In the genomic region with DNA sequence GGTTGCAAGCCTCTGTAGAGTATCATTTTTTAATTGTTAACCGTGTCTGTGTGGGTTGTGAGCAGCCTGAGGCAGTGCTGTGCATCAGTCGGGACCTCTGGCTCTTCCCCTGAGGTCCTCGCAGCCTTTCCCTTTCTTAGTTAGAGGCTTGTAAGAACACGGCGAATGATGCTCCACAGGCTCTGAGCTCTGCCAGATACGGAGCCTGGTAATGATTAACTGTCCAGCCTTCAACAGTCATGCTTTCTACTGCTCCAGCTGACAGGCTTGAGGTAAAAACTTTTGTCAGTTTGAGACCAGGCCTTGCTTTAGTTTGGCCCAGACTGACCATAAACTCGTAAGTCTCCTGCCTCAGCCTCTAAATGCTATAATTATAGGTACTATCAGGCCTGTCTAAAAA, we compare ENCODE assay signal across 20 mouse cellular contexts. TPM values are rescaled to one million over a fixed set of nuclear protein-coding genes. Genes with fewer than 3 reads are reported as not detected.
DNase-seq lines count a peak whose midpoint lies in the region; ATAC-seq and TF ChIP-seq lines count a peak whose summit lies in the region.
"Had no signal": no experiment of that assay in that cellular context is flagged by ENCODE, and none has a peak within 500 bp of the region (broad histone marks: within the 10 kb centered on the region; RNA-seq: fewer than 3 reads in every experiment).

No protein-coding gene starts in this region.

- no peaks in the 10 kb centered on the region for H3K9me3 ChIP-seq in embryonic facial prominence, embryonic 11.5 days (replicated peaks; ENCODE audit: control insufficient read depth, low read length)
- H3K9me3 ChIP-seq in embryonic facial prominence, embryonic 10.5 days, result no peaks in the 10 kb centered on the region
- H3K9me3 ChIP-seq: hindbrain, embryonic 10.5 days; limb, embryonic 13.5 days; stomach, embryonic 15.5 days had no signal

- ATAC-seq in embryonic facial prominence, embryonic 11.5 days (replicated peaks; ENCODE audit: insufficient number of reproducible peaks, low FRiP score, low TSS enrichment, low read depth), result no peak
- ATAC-seq: activated CD4-positive, CD25-positive, alpha-beta regulatory T cell, adult 4 months; forebrain, embryonic 16.5 days; inflammation-experienced regulatory T-cells, adult 6 months had no signal

- no peak for TF ChIP-seq POLR2A in kidney, adult 2 months (IDR thresholded peaks at IDR 0.05; ENCODE audit: low read depth, low read length)
- no peak for TF ChIP-seq POLR2A in lung, adult 2 months (IDR thresholded peaks at IDR 0.05; ENCODE audit: borderline replicate concordance, extremely low read depth, low read depth, low read length)
- TF ChIP-seq POLR2A in cerebellum, adult 2 months (IDR thresholded peaks at IDR 0.05; ENCODE audit: borderline replicate concordance, insufficient read depth, low read length), result no peak

- H3K27me3 ChIP-seq in embryonic facial prominence, embryonic 11.5 days (ENCODE audit: control insufficient read depth, insufficient read depth, low read length), result no peaks in the 10 kb centered on the region
- H3K27me3 ChIP-seq in embryonic facial prominence, embryonic 10.5 days (replicated peaks; ENCODE audit: low read depth, poor library complexity, severe bottlenecking), result no peaks in the 10 kb centered on the region
- H3K27me3 ChIP-seq in kidney, adult 2 months (replicated peaks; ENCODE audit: control insufficient read depth, insufficient read depth, low read length), result no peaks in the 10 kb centered on the region
- H3K27me3 ChIP-seq in cerebellum, adult 2 months (ENCODE audit: control insufficient read depth, insufficient read depth, low read length), result no peaks in the 10 kb centered on the region
- H3K27me3 ChIP-seq: CH12.LX; limb, embryonic 13.5 days; stomach, embryonic 15.5 days had no signal

- H3K4me1 ChIP-seq in embryonic facial prominence, embryonic 11.5 days (ENCODE audit: control insufficient read depth, insufficient read depth, low read length), result no peaks in the 10 kb centered on the region
- peaks cover 36% of the 10 kb centered on the region for H3K4me1 ChIP-seq in embryonic facial prominence, embryonic 10.5 days
- peaks cover 20% of the 10 kb centered on the region for H3K4me1 ChIP-seq in kidney, adult 2 months (ENCODE audit: control insufficient read depth, insufficient read depth, low read length)
- H3K4me1 ChIP-seq in lung, adult 2 months (ENCODE audit: control insufficient read depth, insufficient read depth, low read length), result peaks cover 10% of the 10 kb centered on the region
- peaks cover 5% of the 10 kb centered on the region for H3K4me1 ChIP-seq in cerebellum, adult 2 months (ENCODE audit: control insufficient read depth, insufficient read depth, low read length)

- DNase-seq in embryonic facial prominence, embryonic 11.5 days (ENCODE audit: low spot score), result peak; percentile 43
- DNase-seq in embryonic facial prominence, embryonic 10.5 days (ENCODE audit: low spot score), result no peak
- peak; percentile 91 for DNase-seq in kidney, adult 2 months
- DNase-seq in kidney, adult 18-20 months, result no peak
- DNase-seq in MN1 (ENCODE audit: low spot score), result peak; percentile 12
- peak; percentile 69 to 85 for DNase-seq in kidney, postnatal 36 days
- DNase-seq in lung, adult 2 months, result no peak
- no peak for DNase-seq in cerebellum, adult 2 months
- DNase-seq: cerebellum, postnatal 36 days; layer of hippocampus, adult 9-11 months; lung, postnatal 10 days; midbrain, embryonic 14.5 days had no signal

- no peak overlapping the region for H3K27ac ChIP-seq in embryonic facial prominence, embryonic 11.5 days (replicated peaks; ENCODE audit: low read depth, low read length)
- no peak overlapping the region for H3K27ac ChIP-seq in embryonic facial prominence, embryonic 10.5 days (replicated peaks)
- no peak overlapping the region for H3K27ac ChIP-seq in kidney, adult 2 months (ENCODE audit: insufficient read depth, low read depth, low read length)
- no peak overlapping the region for H3K27ac ChIP-seq in cerebellum, adult 2 months (ENCODE audit: insufficient read depth, low read length)
- H3K27ac ChIP-seq: hindbrain, embryonic 10.5 days; limb, embryonic 13.5 days; stomach, embryonic 15.5 days had no signal

- no peak overlapping the region for H3K9ac ChIP-seq in embryonic facial prominence, embryonic 11.5 days (replicated peaks; ENCODE audit: low read length)
- H3K9ac ChIP-seq: limb, embryonic 13.5 days; stomach, embryonic 15.5 days had no signal

- 62% methylated on average over 7 of the region's 7 CpGs for WGBS in embryonic facial prominence, embryonic 11.5 days
- WGBS in embryonic facial prominence, embryonic 10.5 days, result 63% methylated on average over 7 of the region's 7 CpGs
- WGBS in kidney, adult 2 months, result 38% methylated on average over 7 of the region's 7 CpGs
- WGBS in lung, adult 2 months, result 65% methylated on average over 7 of the region's 7 CpGs
- 72% methylated on average over 7 of the region's 7 CpGs for WGBS in cerebellum, adult 2 months

- H3K36me3 ChIP-seq in embryonic facial prominence, embryonic 11.5 days (replicated peaks; ENCODE audit: control insufficient read depth, insufficient read depth, low read depth, low read length), result peaks cover 2% of the 10 kb centered on the region; the same call in 1 of the 2 replicates
- H3K36me3 ChIP-seq in embryonic facial prominence, embryonic 10.5 days (replicated peaks), result peaks cover 49% of the 10 kb centered on the region
- H3K36me3 ChIP-seq in kidney, adult 2 months (ENCODE audit: control insufficient read depth, insufficient read depth, low read length), result peaks cover 4% of the 10 kb centered on the region; the same call in 1 of the 2 replicates

- TF ChIP-seq CTCF in kidney, adult 2 months (conservative IDR thresholded peaks at IDR 0.05; ENCODE audit: insufficient read depth, insufficient read length, low read depth, low read length), result no peak
- TF ChIP-seq CTCF in lung, adult 2 months (IDR thresholded peaks at IDR 0.05; ENCODE audit: insufficient read depth, low read length), result no peak
- no peak for TF ChIP-seq CTCF in cerebellum, adult 2 months (IDR thresholded peaks at IDR 0.05; ENCODE audit: borderline replicate concordance, insufficient read depth, low read depth, low read length)

- H3K4me3 ChIP-seq in embryonic facial prominence, embryonic 11.5 days (ENCODE audit: low read depth, low read length), result no peak overlapping the region
- H3K4me3 ChIP-seq in embryonic facial prominence, embryonic 10.5 days, result no peak overlapping the region
- no peak overlapping the region for H3K4me3 ChIP-seq in kidney, adult 2 months (ENCODE audit: insufficient read depth, low read depth, low read length)
- H3K4me3 ChIP-seq in lung, adult 2 months (replicated peaks; ENCODE audit: extremely low read depth, low read depth, low read length), result no peak overlapping the region
- H3K4me3 ChIP-seq in cerebellum, adult 2 months (replicated peaks; ENCODE audit: insufficient read depth, low read depth, low read length), result no peak overlapping the region
- H3K4me3 ChIP-seq: hindbrain, embryonic 10.5 days; limb, embryonic 13.5 days; myocyte; stomach, embryonic 15.5 days had no signal

- H3K4me2 ChIP-seq in embryonic facial prominence, embryonic 11.5 days (ENCODE audit: low read depth, low read length), result no peak overlapping the region
- H3K4me2 ChIP-seq: limb, embryonic 13.5 days; stomach, embryonic 15.5 days had no signal

RNA-seq across cellular contexts. Expression of gene Slc25a51, which starts 3.3 kb away (rescaled TPM):
- polyA plus RNA-seq in embryonic facial prominence, embryonic 11.5 days (2014; fragmentation: Nextera tagmentation; extraction: Ambion mirVana), result 72.1 and 78.6 TPM in 2 replicates
- polyA plus RNA-seq in embryonic facial prominence, embryonic 10.5 days (2016; fragmentation: Nextera tagmentation; extraction: Ambion mirVana), result 82.0 and 87.0 TPM in 2 replicates
- 145 and 157 TPM in 2 replicates for polyA plus RNA-seq in kidney, adult 2 months (2012; rRNA removed)
- 86.4 and 109 TPM in 2 replicates for polyA plus RNA-seq in lung, adult 2 months (2012; rRNA removed)
- 93.8 and 98.9 TPM in 2 replicates for polyA plus RNA-seq in cerebellum, adult 2 months (2012; rRNA removed)

Comparison
In these comparisons a context has a peak if more than half of its experiments do, and no peak if none do; other contexts are left out.
1. DNase-seq: peak in embryonic facial prominence, embryonic 11.5 days (single experiment), kidney, adult 2 months (single experiment), MN1 (single experiment) and kidney, postnatal 36 days (2 of 2); none in embryonic facial prominence, embryonic 10.5 days (single experiment), kidney, adult 18-20 months (single experiment), lung, adult 2 months (single experiment) and cerebellum, adult 2 months (0 of 2).